In the genomic region with DNA sequence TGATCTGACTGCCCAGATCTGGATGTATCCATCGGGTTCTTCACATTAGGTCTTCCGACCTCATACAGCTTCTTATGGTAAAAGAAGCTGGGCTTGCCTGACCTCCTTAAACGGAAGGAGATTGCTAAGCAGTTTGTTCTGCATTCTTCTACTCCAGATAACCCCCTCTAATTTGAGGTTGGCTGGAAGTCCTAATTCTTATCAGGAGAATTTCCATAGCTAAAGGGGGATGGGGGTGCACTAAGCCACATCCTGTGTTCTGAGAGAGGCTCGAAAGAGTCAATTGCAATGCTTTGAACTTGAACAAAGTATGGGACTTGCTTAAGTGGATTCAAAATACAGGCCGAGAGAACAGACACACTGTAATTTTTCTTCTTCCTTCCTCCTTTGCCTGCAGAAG, we compare ENCODE assay signal across 13 mouse cellular contexts.
DNase-seq lines count a peak whose midpoint lies in the region; ATAC-seq and TF ChIP-seq lines count a peak whose summit lies in the region.
"Had no signal": no experiment of that assay in that cellular context is flagged by ENCODE, and none has a peak within 500 bp of the region (broad histone marks: within the 10 kb centered on the region; RNA-seq: fewer than 3 reads in every experiment).

No protein-coding gene starts in this region.

- peak; percentile 91 to 92 for TF ChIP-seq EP300 in MEL (IDR thresholded peaks at IDR 0.05; ENCODE audit: low read depth in 1 of 2, low read length in 2 of 2)

- no peak for TF ChIP-seq POLR2A in liver, adult 2 months (IDR thresholded peaks at IDR 0.05; ENCODE audit: extremely low read depth, insufficient read depth, low read length)
- TF ChIP-seq POLR2A in MEL (IDR thresholded peaks at IDR 0.05; ENCODE audit: control insufficient read depth in 1 of 2, insufficient read depth in 1 of 2, low read depth in 1 of 2, low read length in 2 of 2, poor library complexity in 1 of 2), result no peak

- H3K9ac ChIP-seq in liver, adult 2 months (ENCODE audit: low read depth, low read length), result no peak overlapping the region
- peak overlapping the region; percentile 62 for H3K9ac ChIP-seq in MEL (ENCODE audit: control insufficient read depth, low read depth, low read length, poor library complexity, severe bottlenecking)
- H3K9ac ChIP-seq in limb, embryonic 12.5 days (replicated peaks), result no peak overlapping the region
- H3K9ac ChIP-seq: hindbrain, embryonic 15.5 days; neural tube, embryonic 13.5 days had no signal

- 32% methylated on average over 5 of the region's 5 CpGs for WGBS in heart, embryonic 10.5 days
- WGBS in liver, adult 2 months, result 54% methylated on average over 5 of the region's 5 CpGs
- 67% methylated on average over 5 of the region's 5 CpGs for WGBS in limb, embryonic 12.5 days

- TF ChIP-seq CTCF in liver, adult 2 months (IDR thresholded peaks at IDR 0.05; ENCODE audit: low read depth, low read length), result no peak
- no peak for TF ChIP-seq CTCF in MEL (IDR thresholded peaks at IDR 0.05 in 2 of 3, conservative IDR thresholded peaks at IDR 0.05 in 1 of 3; ENCODE audit: control insufficient read depth in 1 of 3, insufficient read depth in 1 of 3, low read depth in 2 of 3, low read length in 3 of 3, poor library complexity in 1 of 3, severe bottlenecking in 1 of 3)

- H3K4me1 ChIP-seq in heart, embryonic 10.5 days, result peaks cover 9% of the 10 kb centered on the region
- H3K4me1 ChIP-seq in liver, adult 2 months (ENCODE audit: control insufficient read depth, insufficient read depth, low read length), result no peaks in the 10 kb centered on the region
- H3K4me1 ChIP-seq in MEL (ENCODE audit: control insufficient read depth in 1 of 2, insufficient read depth in 2 of 2, low read length in 2 of 2), result peaks cover 9 to 24% of the 10 kb centered on the region in 2 experiments
- H3K4me1 ChIP-seq in limb, embryonic 12.5 days (replicated peaks), result peaks cover 27% of the 10 kb centered on the region
- H3K4me1 ChIP-seq: hindbrain, embryonic 15.5 days had no signal

- no peak for TF ChIP-seq RAD21 in MEL (IDR thresholded peaks at IDR 0.05; ENCODE audit: low read depth, low read length)

- H3K27ac ChIP-seq in heart, embryonic 10.5 days, result peak overlapping the region; percentile 67; the same call in 1 of the 2 replicates
- no peak overlapping the region for H3K27ac ChIP-seq in liver, adult 2 months (replicated peaks; ENCODE audit: insufficient read depth, low read depth, low read length)
- H3K27ac ChIP-seq in MEL (ENCODE audit: control insufficient read depth, low read depth, low read length), result peak overlapping the region; percentile 92
- peak overlapping the region; percentile 45; the same call in 1 of the 2 replicates for H3K27ac ChIP-seq in limb, embryonic 12.5 days
- H3K27ac ChIP-seq: hindbrain, embryonic 15.5 days; neural tube, embryonic 13.5 days had no signal

- H3K36me3 ChIP-seq in heart, embryonic 10.5 days, result no peaks in the 10 kb centered on the region
- no peaks in the 10 kb centered on the region for H3K36me3 ChIP-seq in liver, adult 2 months (ENCODE audit: control insufficient read depth, insufficient read depth, low read length)
- H3K36me3 ChIP-seq in MEL (ENCODE audit: control insufficient read depth in 1 of 2, insufficient read depth in 2 of 2, low read length in 2 of 2), result peaks cover 0 to 29% of the 10 kb centered on the region in 2 experiments; a peak in 2 of 4 replicates
- no peaks in the 10 kb centered on the region for H3K36me3 ChIP-seq in limb, embryonic 12.5 days
- H3K36me3 ChIP-seq: hindbrain, embryonic 15.5 days; neural tube, embryonic 13.5 days had no signal

- DNase-seq in heart, embryonic 10.5 days (ENCODE audit: low spot score), result no peak
- no peak for DNase-seq in heart, adult 18-20 months
- peak; percentile 10 for DNase-seq in liver, adult 2 months (ENCODE audit: extremely low read depth, low read depth, low spot score)
- DNase-seq in liver (no peak), MEL (ENCODE audit: low read depth, low spot score) (peak; percentile 86)
- no peak for DNase-seq in layer of hippocampus, adult 11-12 months (ENCODE audit: low spot score)
- no peak for DNase-seq in testis, postnatal 14 days (ENCODE audit: low spot score)
- DNase-seq: cerebellum, adult 2 months; kidney, adult 18-20 months; lung, adult 2 months had no signal

- peaks cover 2% of the 10 kb centered on the region; the same call in 1 of the 2 replicates for H3K27me3 ChIP-seq in heart, embryonic 10.5 days (ENCODE audit: insufficient read depth, poor library complexity, severe bottlenecking)
- no peaks in the 10 kb centered on the region for H3K27me3 ChIP-seq in liver, adult 2 months (ENCODE audit: control insufficient read depth, insufficient read depth, low read length)
- H3K27me3 ChIP-seq in MEL (ENCODE audit: control insufficient read depth in 1 of 2, insufficient read depth in 2 of 2, low read length in 2 of 2), result no peaks in the 10 kb centered on the region
- no peaks in the 10 kb centered on the region for H3K27me3 ChIP-seq in limb, embryonic 12.5 days
- H3K27me3 ChIP-seq: hindbrain, embryonic 15.5 days; neural tube, embryonic 13.5 days had no signal

- ATAC-seq in limb, embryonic 12.5 days (ENCODE audit: insufficient number of reproducible peaks, insufficient read depth, low FRiP score, low TSS enrichment, low read depth), result no peak

- no peaks in the 10 kb centered on the region for H3K79me2 ChIP-seq in liver, adult 2 months (ENCODE audit: control insufficient read depth, insufficient read depth, low read length)
- H3K79me2 ChIP-seq in MEL (ENCODE audit: control insufficient read depth, insufficient read depth, low read length, poor library complexity), result no peaks in the 10 kb centered on the region

- no peak overlapping the region for H3K4me3 ChIP-seq in heart, embryonic 10.5 days
- H3K4me3 ChIP-seq in liver, adult 2 months (ENCODE audit: insufficient read depth, low read depth, low read length), result no peak overlapping the region
- peak overlapping the region; percentile 20 to 38; a peak in 3 of 4 replicates for H3K4me3 ChIP-seq in MEL (ENCODE audit: control insufficient read depth in 1 of 2, insufficient read depth in 1 of 2, low read depth in 2 of 2, low read length in 2 of 2)
- H3K4me3 ChIP-seq in limb, embryonic 12.5 days (replicated peaks), result no peak overlapping the region
- H3K4me3 ChIP-seq: hindbrain, embryonic 15.5 days; neural tube, embryonic 13.5 days had no signal

- no peak overlapping the region for H3K4me2 ChIP-seq in limb, embryonic 12.5 days
- H3K4me2 ChIP-seq: hindbrain, embryonic 15.5 days; neural tube, embryonic 13.5 days had no signal

- no peaks in the 10 kb centered on the region for H3K9me3 ChIP-seq in heart, embryonic 10.5 days
- H3K9me3 ChIP-seq in MEL (replicated peaks; ENCODE audit: insufficient read depth, low read length), result no peaks in the 10 kb centered on the region
- H3K9me3 ChIP-seq in limb, embryonic 12.5 days, result no peaks in the 10 kb centered on the region
- H3K9me3 ChIP-seq: hindbrain, embryonic 15.5 days; neural tube, embryonic 13.5 days had no signal

TF ChIP-seq in MEL, 35 proteins besides CTCF, POLR2A, EP300 and RAD21 (continues in another document):
- peak; percentile 51 for TF ChIP-seq CHD2 (IDR thresholded peaks at IDR 0.05; ENCODE audit: low read length)
- no peak for TF ChIP-seq ZKSCAN1 (IDR thresholded peaks at IDR 0.05; ENCODE audit: low read depth, low read length)
- TF ChIP-seq POLR2AphosphoS5 (IDR thresholded peaks at IDR 0.05; ENCODE audit: borderline replicate concordance, low read depth, low read length), result no peak
- TF ChIP-seq GATA1 (IDR thresholded peaks at IDR 0.05; ENCODE audit: low read depth, low read length), result peak; percentile 90
- TF ChIP-seq MYB (IDR thresholded peaks at IDR 0.05; ENCODE audit: low read depth, low read length), result no peak
- 0 out of 2 replicates have a peak, but pooled peaks have one; percentile 49 for TF ChIP-seq MAZ (IDR thresholded peaks at IDR 0.05; ENCODE audit: low read depth, low read length)
- peak; percentile 34; the same call in 1 of the 2 replicates for TF ChIP-seq NELFE (IDR thresholded peaks at IDR 0.05; ENCODE audit: low read depth, low read length)
- no peak for TF ChIP-seq KAT2A (conservative IDR thresholded peaks at IDR 0.05; ENCODE audit: low read depth, low read length)
- no peak for TF ChIP-seq NRF1 (IDR thresholded peaks at IDR 0.05; ENCODE audit: insufficient read depth, low read depth, low read length, poor library complexity, severe bottlenecking)
- TF ChIP-seq ZC3H11A (IDR thresholded peaks at IDR 0.05; ENCODE audit: low read depth, low read length), result no peak
- no peak for TF ChIP-seq E2F4 (IDR thresholded peaks at IDR 0.05; ENCODE audit: borderline replicate concordance, low read depth, low read length)
- TF ChIP-seq TCF12 (IDR thresholded peaks at IDR 0.05; ENCODE audit: low read depth, low read length), result peak; percentile 70
- no peak for TF ChIP-seq ZMIZ1 (IDR thresholded peaks at IDR 0.05; ENCODE audit: low read depth, low read length)
- no peak for TF ChIP-seq POLR2AphosphoS2 (IDR thresholded peaks at IDR 0.05; ENCODE audit: low read length)
- TF ChIP-seq JUND (IDR thresholded peaks at IDR 0.05; ENCODE audit: low read depth, low read length), result no peak
- no peak for TF ChIP-seq TAL1 (IDR thresholded peaks at IDR 0.05; ENCODE audit: low read length)
- TF ChIP-seq HCFC1 (IDR thresholded peaks at IDR 0.05; ENCODE audit: low read depth, low read length), result peak; percentile 45; the same call in 1 of the 2 replicates
- peak; percentile 69 for TF ChIP-seq TBP (IDR thresholded peaks at IDR 0.05; ENCODE audit: low read depth, low read length)
- TF ChIP-seq MEF2A (IDR thresholded peaks at IDR 0.05; ENCODE audit: extremely low read depth, insufficient replicate concordance, low read depth, low read length, poor library complexity, severe bottlenecking), result no peak
- no peak for TF ChIP-seq MYC (IDR thresholded peaks at IDR 0.05; ENCODE audit: low read depth, low read length)
- no peak for TF ChIP-seq CHD1 (IDR thresholded peaks at IDR 0.05; ENCODE audit: low read depth, low read length)
- TF ChIP-seq USF1 (IDR thresholded peaks at IDR 0.05; ENCODE audit: low read depth, low read length), result 0 out of 2 replicates have a peak, but pooled peaks have one; percentile 2
- no peak for TF ChIP-seq GABPA (IDR thresholded peaks at IDR 0.05; ENCODE audit: low read depth, low read length)
- no peak for TF ChIP-seq BHLHE40 (IDR thresholded peaks at IDR 0.05; ENCODE audit: borderline replicate concordance, low read depth, low read length)
- no peak for TF ChIP-seq ELF1 (IDR thresholded peaks at IDR 0.05; ENCODE audit: low read depth, low read length)
- no peak for TF ChIP-seq SMC3 (IDR thresholded peaks at IDR 0.05; ENCODE audit: low read depth, low read length)
- no peak; the same call in 1 of the 2 replicates for TF ChIP-seq SIN3A (IDR thresholded peaks at IDR 0.05; ENCODE audit: low read length)
- peak; percentile 77 for TF ChIP-seq ETS1 (IDR thresholded peaks at IDR 0.05; ENCODE audit: low read depth, low read length)
- peak; percentile 82 for TF ChIP-seq RCOR1 (IDR thresholded peaks at IDR 0.05; ENCODE audit: low read depth, low read length)

Comparison
In these comparisons a context has a peak if more than half of its experiments do, and no peak if none do; other contexts are left out.
1. DNase-seq: peak in liver, adult 2 months (single experiment) and MEL (single experiment); none in heart, embryonic 10.5 days (single experiment), heart, adult 18-20 months (0 of 2), liver (single experiment), layer of hippocampus, adult 11-12 months (single experiment) and testis, postnatal 14 days (single experiment).
2. H3K4me3 ChIP-seq: peak in MEL (2 of 2); none in heart, embryonic 10.5 days (single experiment), liver, adult 2 months (single experiment) and limb, embryonic 12.5 days (single experiment).